Mouse (Mus musculus) embryo, embryonic 10 days (tissue): ENCODE results near the gene Mical2.

Experiments
- DNase-seq: peaks from one replicate; pipeline ENCODE4 v3.0.0-alpha.2; 2015; ENCODE audit warnings: low spot score

Gene Mical2

GRCm38 (mm10) chr7:112225615-112226262, at the start of gene Mical2:
Gene Mical2 (plus strand): TSS chr7:112225856.
- DNase-seq, result peak; percentile 97

GRCm38 (mm10) chr7:112176627-112177026, 49.0 kb upstream of the Mical2 start:
- no peak for DNase-seq

- DNase-seq, result peak; percentile 93
These were observed 45.4 kb upstream of the Mical2 start for GRCm38 (mm10) chr7:112180235-112180705.

- DNase-seq, result peak; percentile 92
These were observed 42.3 kb upstream of the Mical2 start for GRCm38 (mm10) chr7:112183258-112183841.

GRCm38 (mm10) chr7:112184519-112185225, 41.0 kb upstream of the Mical2 start:
- no peak for DNase-seq

GRCm38 (mm10) chr7:112185226-112185745, 40.4 kb upstream of the Mical2 start:
- no peak for DNase-seq

- no peak for DNase-seq
These were observed 38.8 kb upstream of the Mical2 start for GRCm38 (mm10) chr7:112186871-112187270.

GRCm38 (mm10) chr7:112187536-112188459, 37.9 kb upstream of the Mical2 start:
- no peak for DNase-seq

GRCm38 (mm10) chr7:112192237-112192636, 33.4 kb upstream of the Mical2 start:
- no peak for DNase-seq

GRCm38 (mm10) chr7:112192778-112193177, 32.9 kb upstream of the Mical2 start:
- no peak for DNase-seq

GRCm38 (mm10) chr7:112194286-112194685, 31.4 kb upstream of the Mical2 start:
- no peak for DNase-seq

GRCm38 (mm10) chr7:112197461-112197860, 28.2 kb upstream of the Mical2 start:
- no peak for DNase-seq

- no peak for DNase-seq
These were observed 26.3 kb upstream of the Mical2 start for GRCm38 (mm10) chr7:112199343-112199742.

GRCm38 (mm10) chr7:112200761-112201160, 24.9 kb upstream of the Mical2 start:
- no peak for DNase-seq

- DNase-seq, result no peak
These were observed 23.5 kb upstream of the Mical2 start for GRCm38 (mm10) chr7:112202194-112202593.

GRCm38 (mm10) chr7:112202843-112203242, 22.8 kb upstream of the Mical2 start:
- no peak for DNase-seq

- no peak for DNase-seq
These were observed 21.7 kb upstream of the Mical2 start for GRCm38 (mm10) chr7:112203937-112204336.

GRCm38 (mm10) chr7:112204380-112204963, 21.2 kb upstream of the Mical2 start:
- no peak for DNase-seq

- no peak for DNase-seq
These were observed 20.1 kb upstream of the Mical2 start for GRCm38 (mm10) chr7:112205513-112205912.

GRCm38 (mm10) chr7:112207717-112208116, 17.9 kb upstream of the Mical2 start:
- DNase-seq, result no peak
